Mouse (Mus musculus) G1E (cell line): ENCODE data around the gene Tprkb.

Experiments used
- CTCF ChIP-seq: IDR thresholded peaks from 2 replicates; pipeline ENCODE4 v1.5.1; 2012; ENCODE audit warnings: low read depth, low read length, inconsistent platforms, mixed read lengths
- TAL1 ChIP-seq: conservative IDR thresholded peaks from 2 replicates; pipeline ENCODE4 v1.6.1; 2012; ENCODE audit warnings: low read depth, low read length, inconsistent platforms, mixed read lengths

DNA sequence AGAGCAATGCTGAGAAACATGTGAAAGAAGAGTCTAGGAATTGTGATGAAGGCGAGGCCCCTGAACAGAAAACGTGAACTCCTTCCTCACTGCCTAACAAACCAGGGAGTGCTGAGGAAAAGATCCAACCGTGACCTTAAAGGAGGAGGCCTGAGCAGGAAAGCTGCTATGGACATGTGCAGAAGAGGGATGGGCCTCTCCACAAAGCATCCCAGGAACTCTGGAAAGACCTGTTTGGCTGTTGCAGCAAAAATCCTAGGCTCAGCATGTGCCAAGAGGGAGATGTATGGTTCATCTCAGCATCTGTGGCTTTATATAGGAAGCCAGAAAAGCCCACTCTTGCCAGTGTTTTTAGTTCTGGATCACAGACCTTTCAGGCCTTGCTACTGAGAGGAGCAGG is 61.0 kb downstream of the Tprkb start:
- TF ChIP-seq CTCF (no peak), TAL1 (no peak)
